Mouse (Mus musculus): ENCODE results near the gene Mogat2.
A peak's percentile ranks its signal among the peaks of the same experiment; 100 is the strongest.

Gene Mogat2

GRCm38 (mm10) chr7:99194511-99194910 lies 43.9 kb downstream of the Mogat2 start:
- no peak for DNase-seq (ENCODE audit: low spot score)

- DNase-seq (ENCODE audit: low spot score) = no peak
These were observed 44.5 kb downstream of the Mogat2 start for GRCm38 (mm10) chr7:99193926-99194325.

GRCm38 (mm10) chr7:99191411-99191810 lies 47.0 kb downstream of the Mogat2 start:
- no peak for DNase-seq (ENCODE audit: low spot score)

- DNase-seq (ENCODE audit: low spot score) = no peak
These were observed 48.5 kb downstream of the Mogat2 start for GRCm38 (mm10) chr7:99189885-99190284.

- no peak for DNase-seq (ENCODE audit: low spot score)
These were observed 49.8 kb downstream of the Mogat2 start for GRCm38 (mm10) chr7:99188630-99189029.

GRCm38 (mm10) chr7:99187451-99187850 lies 51.0 kb downstream of the Mogat2 start:
- DNase-seq (ENCODE audit: low spot score) = no peak

GRCm38 (mm10) chr7:99185405-99185804 lies 53.0 kb downstream of the Mogat2 start:
- no peak for DNase-seq (ENCODE audit: low spot score)

GRCm38 (mm10) chr7:99183751-99184150 lies 54.7 kb downstream of the Mogat2 start:
- no peak for DNase-seq (ENCODE audit: low spot score)

GRCm38 (mm10) chr7:99182432-99183172 lies 55.8 kb downstream of the Mogat2 start, which contains the start of gene Dgat2:
Gene Dgat2 (minus strand): TSS chr7:99182719.
- DNase-seq (ENCODE audit: low spot score) = peak; percentile 96

- DNase-seq (ENCODE audit: low spot score) = no peak
These were observed 56.6 kb downstream of the Mogat2 start for GRCm38 (mm10) chr7:99181619-99182431.

GRCm38 (mm10) chr7:99180162-99180561 lies 58.3 kb downstream of the Mogat2 start:
- DNase-seq (ENCODE audit: low spot score) = no peak

GRCm38 (mm10) chr7:99179271-99179670 lies 59.1 kb downstream of the Mogat2 start:
- DNase-seq (ENCODE audit: low spot score) = no peak

- no peak for DNase-seq (ENCODE audit: low spot score)
These were observed 61.0 kb downstream of the Mogat2 start for GRCm38 (mm10) chr7:99177386-99177785.

GRCm38 (mm10) chr7:99175666-99176065 lies 62.8 kb downstream of the Mogat2 start:
- no peak for DNase-seq (ENCODE audit: low spot score)

- no peak for DNase-seq (ENCODE audit: low spot score)
These were observed 63.3 kb downstream of the Mogat2 start for GRCm38 (mm10) chr7:99175118-99175517.

- no peak for DNase-seq (ENCODE audit: low spot score)
These were observed 64.4 kb downstream of the Mogat2 start for GRCm38 (mm10) chr7:99174006-99174405.

GRCm38 (mm10) chr7:99172898-99173297 lies 65.5 kb downstream of the Mogat2 start:
- no peak for DNase-seq (ENCODE audit: low spot score)

GRCm38 (mm10) chr7:99171730-99172463 lies 66.5 kb downstream of the Mogat2 start:
- DNase-seq (ENCODE audit: low spot score) = no peak

GRCm38 (mm10) chr7:99170519-99170918 lies 67.9 kb downstream of the Mogat2 start:
- DNase-seq (ENCODE audit: low spot score) = no peak

- no peak for DNase-seq (ENCODE audit: low spot score)
These were observed 68.6 kb downstream of the Mogat2 start for GRCm38 (mm10) chr7:99169717-99170403.
